Mouse (Mus musculus): ENCODE measurements around the gene Hist2h3b. TPM values are rescaled to one million over a fixed set of nuclear protein-coding genes. Genes with fewer than 3 reads are reported as not detected.

The Hist2h3b gene
- polyA plus RNA-seq, 1 experiment from 2014 or later, result 13.3 TPM

- no peak for TF ChIP-seq CTCF (IDR thresholded peaks at IDR 0.05; ENCODE audit: low read depth)
- Histone ChIP-seq H3K9me3 (ENCODE audit: control insufficient read depth) (no peaks in the 10 kb centered on the region), H3K27me3 (replicated peaks; ENCODE audit: control insufficient read depth, insufficient read depth, low read length) (no peaks in the 10 kb centered on the region), H3K27ac (ENCODE audit: low read depth, low read length) (no peak overlapping the region), H3K4me2 (replicated peaks; ENCODE audit: low read depth) (no peak overlapping the region), H3K9ac (ENCODE audit: low read depth, low read length) (no peak overlapping the region), H3K4me3 (ENCODE audit: low read depth, low read length) (no peak overlapping the region), H3K4me1 (replicated peaks; ENCODE audit: control insufficient read depth, insufficient read depth, low read length) (no peaks in the 10 kb centered on the region), H3K36me3 (ENCODE audit: control insufficient read depth, insufficient read depth) (no peaks in the 10 kb centered on the region)
- 80% methylated on average over 4 of the region's 4 CpGs for WGBS
- no peak for ATAC-seq
Measured at GRCm38 (mm10) chr3:96230910-96231757, 37.3 kb upstream of the Hist2h3b start.

- Histone ChIP-seq H3K27me3 (replicated peaks; ENCODE audit: control insufficient read depth, insufficient read depth, low read length) (no peaks in the 10 kb centered on the region), H3K4me2 (replicated peaks; ENCODE audit: low read depth) (no peak overlapping the region), H3K4me3 (ENCODE audit: low read depth, low read length) (no peak overlapping the region), H3K4me1 (replicated peaks; ENCODE audit: control insufficient read depth, insufficient read depth, low read length) (0 out of 2 replicates have a peak, but pooled peaks cover under 1% of the 10 kb centered on the region), H3K27ac (ENCODE audit: low read depth, low read length) (no peak overlapping the region), H3K9me3 (ENCODE audit: control insufficient read depth) (no peaks in the 10 kb centered on the region), H3K9ac (ENCODE audit: low read depth, low read length) (no peak overlapping the region), H3K36me3 (ENCODE audit: control insufficient read depth, insufficient read depth) (no peaks in the 10 kb centered on the region)
- no peak for TF ChIP-seq CTCF (IDR thresholded peaks at IDR 0.05; ENCODE audit: low read depth)
- 37% methylated on average over 2 of the region's 2 CpGs for WGBS
- no peak for ATAC-seq
Measured at GRCm38 (mm10) chr3:96231758-96232120, 36.7 kb upstream of the Hist2h3b start.

- no peak overlapping the region for H3K9ac ChIP-seq (ENCODE audit: low read depth, low read length)
- ATAC-seq, result no peak
- peak; percentile 32; the same call in 1 of the 2 replicates for TF ChIP-seq CTCF (IDR thresholded peaks at IDR 0.05; ENCODE audit: low read depth)
- H3K9me3 ChIP-seq (ENCODE audit: control insufficient read depth), result no peaks in the 10 kb centered on the region
- no peaks in the 10 kb centered on the region for H3K36me3 ChIP-seq (ENCODE audit: control insufficient read depth, insufficient read depth)
- H3K27ac ChIP-seq (ENCODE audit: low read depth, low read length), result no peak overlapping the region
- no peak overlapping the region for H3K4me2 ChIP-seq (replicated peaks; ENCODE audit: low read depth)
- peaks cover 9% of the 10 kb centered on the region for H3K4me1 ChIP-seq (replicated peaks; ENCODE audit: control insufficient read depth, insufficient read depth, low read length)
- H3K4me3 ChIP-seq (ENCODE audit: low read depth, low read length), result no peak overlapping the region
- no peaks in the 10 kb centered on the region for H3K27me3 ChIP-seq (replicated peaks; ENCODE audit: control insufficient read depth, insufficient read depth, low read length)
- WGBS, result 85% methylated on average over 2 of the region's 2 CpGs
Measured at GRCm38 (mm10) chr3:96234914-96235313, 33.5 kb upstream of the Hist2h3b start.

- no peak overlapping the region for H3K27ac ChIP-seq (ENCODE audit: low read depth, low read length)
- H3K36me3 ChIP-seq (ENCODE audit: control insufficient read depth, insufficient read depth), result no peaks in the 10 kb centered on the region
- no peaks in the 10 kb centered on the region for H3K27me3 ChIP-seq (replicated peaks; ENCODE audit: control insufficient read depth, insufficient read depth, low read length)
- H3K9me3 ChIP-seq (ENCODE audit: control insufficient read depth), result no peaks in the 10 kb centered on the region
- no peak for ATAC-seq
- TF ChIP-seq CTCF (IDR thresholded peaks at IDR 0.05; ENCODE audit: low read depth), result no peak
- H3K4me3 ChIP-seq (ENCODE audit: low read depth, low read length), result no peak overlapping the region
- peaks cover 9% of the 10 kb centered on the region for H3K4me1 ChIP-seq (replicated peaks; ENCODE audit: control insufficient read depth, insufficient read depth, low read length)
- no peak overlapping the region for H3K9ac ChIP-seq (ENCODE audit: low read depth, low read length)
- 64% methylated on average over 3 of the region's 3 CpGs for WGBS
- no peak overlapping the region for H3K4me2 ChIP-seq (replicated peaks; ENCODE audit: low read depth)
Measured at GRCm38 (mm10) chr3:96235836-96236235, 32.6 kb upstream of the Hist2h3b start.

- no peaks in the 10 kb centered on the region for H3K9me3 ChIP-seq (ENCODE audit: control insufficient read depth)
- H3K36me3 ChIP-seq (ENCODE audit: control insufficient read depth, insufficient read depth), result no peaks in the 10 kb centered on the region
- peak overlapping the region; percentile 70 for H3K4me2 ChIP-seq (replicated peaks; ENCODE audit: low read depth)
- no peak for ATAC-seq
- H3K27ac ChIP-seq (ENCODE audit: low read depth, low read length), result no peak overlapping the region
- H3K9ac ChIP-seq (ENCODE audit: low read depth, low read length), result no peak overlapping the region
- TF ChIP-seq CTCF (IDR thresholded peaks at IDR 0.05; ENCODE audit: low read depth), result no peak
- H3K4me3 ChIP-seq (ENCODE audit: low read depth, low read length), result peak overlapping the region; percentile 41
- WGBS, result 60% methylated on average over 4 of the region's 4 CpGs
- H3K4me1 ChIP-seq (replicated peaks; ENCODE audit: control insufficient read depth, insufficient read depth, low read length), result peaks cover 9% of the 10 kb centered on the region
- H3K27me3 ChIP-seq (replicated peaks; ENCODE audit: control insufficient read depth, insufficient read depth, low read length), result no peaks in the 10 kb centered on the region
Measured at GRCm38 (mm10) chr3:96236834-96237334, 31.6 kb upstream of the Hist2h3b start.

GRCm38 (mm10) chr3:96237335-96237903 is 31.0 kb upstream of the Hist2h3b start:
- no peaks in the 10 kb centered on the region for H3K9me3 ChIP-seq (ENCODE audit: control insufficient read depth)
- peak overlapping the region; percentile 54; the same call in 1 of the 2 replicates for H3K9ac ChIP-seq (ENCODE audit: low read depth, low read length)
- H3K4me3 ChIP-seq (ENCODE audit: low read depth, low read length), result peak overlapping the region; percentile 41
- no peak for ATAC-seq
- H3K27ac ChIP-seq (ENCODE audit: low read depth, low read length), result peak overlapping the region; percentile 54; the same call in 1 of the 2 replicates
- H3K4me1 ChIP-seq (replicated peaks; ENCODE audit: control insufficient read depth, insufficient read depth, low read length), result peaks cover 9% of the 10 kb centered on the region
- H3K4me2 ChIP-seq (replicated peaks; ENCODE audit: low read depth), result peak overlapping the region; percentile 70
- TF ChIP-seq CTCF (IDR thresholded peaks at IDR 0.05; ENCODE audit: low read depth), result no peak
- no peaks in the 10 kb centered on the region for H3K36me3 ChIP-seq (ENCODE audit: control insufficient read depth, insufficient read depth)
- 13% methylated on average over 7 of the region's 7 CpGs for WGBS
- no peaks in the 10 kb centered on the region for H3K27me3 ChIP-seq (replicated peaks; ENCODE audit: control insufficient read depth, insufficient read depth, low read length)

Measured in intestine, postnatal 0 days (tissue).